Mouse (Mus musculus): Measurements from ENCODE around the gene Nwd2.
A peak's percentile ranks its signal among the peaks of the same experiment; 100 is the strongest.

The Nwd2 gene

GRCm38 (mm10) chr5:63828380-63829185 lies 179.7 kb downstream of the Nwd2 start:
- no peak for DNase-seq

GRCm38 (mm10) chr5:63831054-63831453 lies 182.2 kb downstream of the Nwd2 start:
- no peak for DNase-seq

GRCm38 (mm10) chr5:63833955-63834354 lies 185.1 kb downstream of the Nwd2 start:
- DNase-seq: peak; percentile 49

- DNase-seq: no peak
These were observed 185.5 kb downstream of the Nwd2 start for GRCm38 (mm10) chr5:63834435-63834834.

- DNase-seq: no peak
These were observed 188.2 kb downstream of the Nwd2 start for GRCm38 (mm10) chr5:63837115-63837514.

- DNase-seq: no peak
These were observed 188.9 kb downstream of the Nwd2 start for GRCm38 (mm10) chr5:63837851-63838250.

GRCm38 (mm10) chr5:63839801-63840416 lies 191.0 kb downstream of the Nwd2 start:
- no peak for DNase-seq

GRCm38 (mm10) chr5:63847080-63847479 lies 198.2 kb downstream of the Nwd2 start:
- DNase-seq: no peak

- peak; percentile 68 for DNase-seq
These were observed 198.8 kb downstream of the Nwd2 start for GRCm38 (mm10) chr5:63847541-63848226.

GRCm38 (mm10) chr5:63858901-63859300 lies 210.0 kb downstream of the Nwd2 start:
- no peak for DNase-seq

Measured in kidney, postnatal 10 days (tissue).